Mouse (Mus musculus): Measurements from ENCODE around the gene Klf6. TPM values are rescaled to one million over a fixed set of nuclear protein-coding genes. Genes with fewer than 3 reads are reported as not detected.

Gene Klf6
- polyA plus RNA-seq, 1 experiment, result 21.2 TPM

- Histone ChIP-seq H3K79me2 (ENCODE audit: control insufficient read depth, insufficient read depth) (peaks cover 42% of the 10 kb centered on the region), H3ac (ENCODE audit: control insufficient read depth, insufficient read length) (peak overlapping the region; percentile 14)
Observed at GRCm38 (mm10) chr13:5860651-5861156, 578 bp upstream of the Klf6 start.

GRCm38 (mm10) chr13:5862003-5862625, 832 bp downstream of the Klf6 start:
- Histone ChIP-seq H3K36me3 (ENCODE audit: control insufficient read depth, insufficient read depth) (peaks cover 28% of the 10 kb centered on the region), H3K27me3 (ENCODE audit: control insufficient read depth, insufficient read depth, insufficient read length) (no peaks in the 10 kb centered on the region), H3ac (ENCODE audit: control insufficient read depth, insufficient read length) (peak overlapping the region; percentile 14), H3K79me2 (ENCODE audit: control insufficient read depth, insufficient read depth) (peaks cover 56% of the 10 kb centered on the region), H3K4me2 (ENCODE audit: low read depth) (peak overlapping the region; percentile 15), H3K4me3 (peak overlapping the region; percentile 70)
- TF ChIP-seq TCF3 (IDR thresholded peaks at IDR 0.05; ENCODE audit: insufficient read length, low read depth), result no peak
- no peak for TF ChIP-seq POLR2A (IDR thresholded peaks at IDR 0.05; ENCODE audit: insufficient read length, low read depth)

More at GRCm38 (mm10) chr13:5860651-5861156, 578 bp upstream of the Klf6 start:
- no peak for TF ChIP-seq TCF12 (IDR thresholded peaks at IDR 0.05; ENCODE audit: insufficient read depth, poor library complexity, severe bottlenecking)
- TF ChIP-seq MYOG (IDR thresholded peaks at IDR 0.05; ENCODE audit: control insufficient read depth in 1 of 3, insufficient read depth in 1 of 3, insufficient read length in 2 of 3, low read depth in 2 of 3), result peak in 1 of 3 experiments; percentile 39
- TF ChIP-seq POLR2A (IDR thresholded peaks at IDR 0.05; ENCODE audit: insufficient read length, low read depth), result peak; percentile 89
- TF ChIP-seq MYOD1 (IDR thresholded peaks at IDR 0.05; ENCODE audit: control insufficient read depth in 1 of 3, insufficient read length in 2 of 3, low read depth in 2 of 3), result peak in 2 of 3 experiments; percentile 16 to 30
- Histone ChIP-seq H3K4me3 (peak overlapping the region; percentile 70), H3K36me3 (ENCODE audit: control insufficient read depth, insufficient read depth) (peaks cover 14% of the 10 kb centered on the region), H3K27me3 (ENCODE audit: control insufficient read depth, insufficient read depth, insufficient read length) (no peaks in the 10 kb centered on the region), H3K4me2 (ENCODE audit: low read depth) (peak overlapping the region; percentile 70)

GRCm38 (mm10) chr13:5862626-5863407, 1.5 kb downstream of the Klf6 start:
- no peak for TF ChIP-seq E2F4 (IDR thresholded peaks at IDR 0.05; ENCODE audit: insufficient read depth)
- Histone ChIP-seq H3K27me3 (ENCODE audit: control insufficient read depth, insufficient read depth, insufficient read length) (no peaks in the 10 kb centered on the region), H3K36me3 (ENCODE audit: control insufficient read depth, insufficient read depth) (peaks cover 34% of the 10 kb centered on the region), H3K4me3 (peak overlapping the region; percentile 70), H3K79me2 (ENCODE audit: control insufficient read depth, insufficient read depth) (peaks cover 63% of the 10 kb centered on the region), H3ac (ENCODE audit: control insufficient read depth, insufficient read length) (no peak overlapping the region), H3K4me2 (ENCODE audit: low read depth) (peak overlapping the region; percentile 91)

GRCm38 (mm10) chr13:5863408-5863891, 2.2 kb downstream of the Klf6 start:
- no peaks in the 10 kb centered on the region for H3K27me3 ChIP-seq (ENCODE audit: control insufficient read depth, insufficient read depth, insufficient read length)
- no peak overlapping the region for H3ac ChIP-seq (ENCODE audit: control insufficient read depth, insufficient read length)
- peak overlapping the region; percentile 91 for H3K4me2 ChIP-seq (ENCODE audit: low read depth)
- H3K4me3 ChIP-seq, result peak overlapping the region; percentile 70
- H3K79me2 ChIP-seq (ENCODE audit: control insufficient read depth, insufficient read depth), result peaks cover 69% of the 10 kb centered on the region
- peak; percentile 72 for TF ChIP-seq SRF (IDR thresholded peaks at IDR 0.05; ENCODE audit: control insufficient read depth, insufficient read length, low read depth)
- peak; percentile 6 for TF ChIP-seq POLR2A (IDR thresholded peaks at IDR 0.05; ENCODE audit: insufficient read length, low read depth)
- TF ChIP-seq POLR2AphosphoS2 (IDR thresholded peaks at IDR 0.05; ENCODE audit: insufficient read length, low read depth), result no peak
- no peak for TF ChIP-seq MYOG (IDR thresholded peaks at IDR 0.05; ENCODE audit: control insufficient read depth in 1 of 3, insufficient read depth in 1 of 3, insufficient read length in 2 of 3, low read depth in 2 of 3)
- no peak for TF ChIP-seq TCF12 (IDR thresholded peaks at IDR 0.05; ENCODE audit: insufficient read depth, poor library complexity, severe bottlenecking)
- peaks cover 40% of the 10 kb centered on the region for H3K36me3 ChIP-seq (ENCODE audit: control insufficient read depth, insufficient read depth)

GRCm38 (mm10) chr13:5864265-5865097, 3.2 kb downstream of the Klf6 start:
- peak overlapping the region; percentile 70 for H3K4me3 ChIP-seq
- H3K4me2 ChIP-seq (ENCODE audit: low read depth), result peak overlapping the region; percentile 91
- no peak overlapping the region for H3ac ChIP-seq (ENCODE audit: control insufficient read depth, insufficient read length)
- H3K79me2 ChIP-seq (ENCODE audit: control insufficient read depth, insufficient read depth), result peaks cover 70% of the 10 kb centered on the region
- H3K27me3 ChIP-seq (ENCODE audit: control insufficient read depth, insufficient read depth, insufficient read length), result no peaks in the 10 kb centered on the region
- no peak for TF ChIP-seq CEBPB (IDR thresholded peaks at IDR 0.05; ENCODE audit: insufficient read depth, poor library complexity, severe bottlenecking)
- TF ChIP-seq USF1 (IDR thresholded peaks at IDR 0.05; ENCODE audit: low read depth), result peak; percentile 77
- H3K36me3 ChIP-seq (ENCODE audit: control insufficient read depth, insufficient read depth), result peaks cover 46% of the 10 kb centered on the region

- H3K79me2 ChIP-seq (ENCODE audit: control insufficient read depth, insufficient read depth), result peaks cover 70% of the 10 kb centered on the region
- peaks cover 46% of the 10 kb centered on the region for H3K36me3 ChIP-seq (ENCODE audit: control insufficient read depth, insufficient read depth)
- H3K27me3 ChIP-seq (ENCODE audit: control insufficient read depth, insufficient read depth, insufficient read length), result no peaks in the 10 kb centered on the region
- TF ChIP-seq E2F4 (IDR thresholded peaks at IDR 0.05; ENCODE audit: insufficient read depth), result no peak
- TF ChIP-seq TCF3 (IDR thresholded peaks at IDR 0.05; ENCODE audit: insufficient read length, low read depth), result no peak
- no peak for TF ChIP-seq POLR2A (IDR thresholded peaks at IDR 0.05; ENCODE audit: insufficient read length, low read depth)
- no peak for TF ChIP-seq SRF (IDR thresholded peaks at IDR 0.05; ENCODE audit: control insufficient read depth, insufficient read length, low read depth)
- TF ChIP-seq USF1 (IDR thresholded peaks at IDR 0.05; ENCODE audit: low read depth), result no peak
- TF ChIP-seq CEBPB (IDR thresholded peaks at IDR 0.05; ENCODE audit: insufficient read depth, poor library complexity, severe bottlenecking), result no peak
- TF ChIP-seq MYOD1 (IDR thresholded peaks at IDR 0.05; ENCODE audit: control insufficient read depth in 1 of 3, insufficient read length in 2 of 3, low read depth in 2 of 3), result no peak
- no peak for TF ChIP-seq TCF12 (IDR thresholded peaks at IDR 0.05; ENCODE audit: insufficient read depth, poor library complexity, severe bottlenecking)
- TF ChIP-seq MAX (IDR thresholded peaks at IDR 0.05; ENCODE audit: low read depth), result no peak
- TF ChIP-seq POLR2AphosphoS2 (IDR thresholded peaks at IDR 0.05; ENCODE audit: insufficient read length, low read depth), result no peak
- TF ChIP-seq MYOG (IDR thresholded peaks at IDR 0.05; ENCODE audit: control insufficient read depth in 1 of 3, insufficient read depth in 1 of 3, insufficient read length in 2 of 3, low read depth in 2 of 3), result no peak
- TF ChIP-seq REST (IDR thresholded peaks at IDR 0.05; ENCODE audit: insufficient read depth, insufficient read length), result no peak
- peak overlapping the region; percentile 70 for H3K4me3 ChIP-seq
- H3ac ChIP-seq (ENCODE audit: control insufficient read depth, insufficient read length), result no peak overlapping the region
- H3K4me2 ChIP-seq (ENCODE audit: low read depth), result peak overlapping the region; percentile 91
Observed at GRCm38 (mm10) chr13:5865098-5865415, 3.8 kb downstream of the Klf6 start.
